Mouse (Mus musculus) liver, postnatal 0 days (tissue): ENCODE data around the gene Prkcsh. TPM values are rescaled to one million over a fixed set of nuclear protein-coding genes. Genes with fewer than 3 reads are reported as not detected.

ENCODE experiments used
- ATAC-seq: fragments of 200-750 bp; cut with Nextera tagmentation; 2 replicates; pipeline ENCODE4 v1.8.0; 2017; ENCODE audit warnings: mild to moderate bottlenecking, moderate library complexity
- DNase-seq: peaks from one replicate; pipeline ENCODE4 v3.0.0-alpha.2; 2016
- H3K27ac ChIP-seq: fragments of 300-500 bp; sonication (generic); 2 replicates; pipeline ENCODE4 v1.5.1; 2014; ENCODE audit warnings: antibody characterized with exemption, moderate library complexity, mild to moderate bottlenecking, low read depth
- H3K27me3 ChIP-seq: fragments of 300-500 bp; sonication (generic); 2 replicates; pipeline ENCODE4 v1.6.1; 2014; ENCODE audit warnings: low read length, control low read depth, mixed read lengths; ENCODE audit not compliant: insufficient read depth
- H3K36me3 ChIP-seq: fragments of 300-500 bp; sonication (generic); replicated peaks from 2 replicates; pipeline ENCODE4 v1.6.1; 2014; ENCODE audit warnings: mild to moderate bottlenecking, control low read depth, low read length, moderate library complexity, mixed read lengths; ENCODE audit not compliant: insufficient read depth
- H3K4me1 ChIP-seq: fragments of 300-500 bp; sonication (generic); 2 replicates; pipeline ENCODE4 v1.6.1; 2014; ENCODE audit warnings: antibody characterized with exemption, mild to moderate bottlenecking, control low read depth; ENCODE audit not compliant: insufficient read depth
- H3K4me2 ChIP-seq: fragments of 300-500 bp; sonication (generic); 2 replicates; pipeline ENCODE4 v1.6.1; 2014; ENCODE audit warnings: low read depth, mild to moderate bottlenecking, low read length, moderate library complexity, mixed read lengths
- H3K4me3 ChIP-seq: fragments of 300-500 bp; sonication (generic); 2 replicates; pipeline ENCODE4 v1.5.1; 2014; ENCODE audit warnings: low read depth, low read length
- H3K9ac ChIP-seq: fragments of 300-500 bp; sonication (generic); replicated peaks from 2 replicates; pipeline ENCODE4 v1.6.1; 2014; ENCODE audit warnings: mild to moderate bottlenecking, moderate library complexity
- H3K9me3 ChIP-seq: fragments of 300-500 bp; sonication (generic); 2 replicates; pipeline ENCODE4 v1.6.1; 2016; ENCODE audit warnings: mild to moderate bottlenecking, control low read depth, low read length, mixed read lengths
- CTCF ChIP-seq: sonication (generic); IDR thresholded peaks from 2 replicates; pipeline ENCODE4 v1.5.1; 2016; ENCODE audit warnings: antibody characterized with exemption, low read depth
- EP300 ChIP-seq: IDR thresholded peaks from 2 replicates; pipeline ENCODE4 v1.6.1; 2016; ENCODE audit warnings: antibody characterized with exemption, low read depth, mild to moderate bottlenecking
- WGBS: fragments of 180-500 bp; shearing (Covaris S2); extraction: QIAGEN DNeasy Blood & Tissue Kit; methylation state at CpG from one replicate; pipeline ENCODE4 v1.1.7; 2014; ENCODE audit not compliant: insufficient replicate concordance; 5-methylcytosine and 5-hydroxymethylcytosine counted together
- polyA plus RNA-seq: library from polyadenylated mRNA; unstranded; fragments of >200 nt; fragmentation: Nextera tagmentation; extraction: Ambion mirVana; gene quantifications from 2 replicates; pipeline ENCODE4 v1.2.1, GENCODE M21; 2015

The Prkcsh gene
- polyA plus RNA-seq, 1 experiment from 2014 or later, result 47.0 TPM

GRCm38 (mm10) chr9:21978398-21979128 is 24.0 kb upstream of the Prkcsh start:
- Histone ChIP-seq H3K4me3 (no peak overlapping the region), H3K4me2 (no peak overlapping the region), H3K27ac (no peak overlapping the region), H3K27me3 (0 out of 2 replicates have a peak, but pooled peaks cover 6% of the 10 kb centered on the region), H3K4me1 (no peaks in the 10 kb centered on the region), H3K36me3 (no peaks in the 10 kb centered on the region), H3K9ac (no peak overlapping the region), H3K9me3 (no peaks in the 10 kb centered on the region)
- TF ChIP-seq EP300 (no peak), CTCF (no peak)
- WGBS, result 76% methylated on average over 4 of the region's 4 CpGs
- no peak for DNase-seq
- ATAC-seq, result no peak

- Histone ChIP-seq H3K36me3 (no peaks in the 10 kb centered on the region), H3K9me3 (no peaks in the 10 kb centered on the region), H3K27me3 (peaks cover 35% of the 10 kb centered on the region), H3K27ac (no peak overlapping the region), H3K4me1 (peaks cover 12% of the 10 kb centered on the region), H3K4me3 (no peak overlapping the region), H3K4me2 (no peak overlapping the region), H3K9ac (no peak overlapping the region)
- TF ChIP-seq EP300 (no peak), CTCF (no peak)
- DNase-seq, result no peak
- 42% methylated on average over 3 of the region's 3 CpGs for WGBS
- no peak for ATAC-seq
Observed at GRCm38 (mm10) chr9:21983911-21984310, 18.7 kb upstream of the Prkcsh start.

GRCm38 (mm10) chr9:21987592-21988342 is 14.8 kb upstream of the Prkcsh start:
- Histone ChIP-seq H3K4me3 (peak overlapping the region; percentile 48; the same call in 1 of the 2 replicates), H3K4me1 (peaks cover 23% of the 10 kb centered on the region), H3K4me2 (peak overlapping the region; percentile 72; the same call in 1 of the 2 replicates), H3K27me3 (peaks cover 61% of the 10 kb centered on the region), H3K27ac (no peak overlapping the region), H3K36me3 (no peaks in the 10 kb centered on the region), H3K9ac (no peak overlapping the region), H3K9me3 (no peaks in the 10 kb centered on the region)
- no peak for TF ChIP-seq EP300
- 10% methylated on average over 36 of the region's 36 CpGs for WGBS
- no peak for DNase-seq
- no peak for ATAC-seq

- Histone ChIP-seq H3K9ac (no peak overlapping the region), H3K27ac (no peak overlapping the region), H3K4me1 (peaks cover 23% of the 10 kb centered on the region), H3K4me2 (peak overlapping the region; percentile 72), H3K9me3 (no peaks in the 10 kb centered on the region), H3K36me3 (no peaks in the 10 kb centered on the region), H3K27me3 (peaks cover 61% of the 10 kb centered on the region), H3K4me3 (peak overlapping the region; percentile 48)
- TF ChIP-seq EP300, result no peak
- TF ChIP-seq CTCF, result 0 out of 2 replicates have a peak, but pooled peaks have one; percentile 1
- no peak for DNase-seq
- 3% methylated on average over 32 of the region's 32 CpGs for WGBS
- no peak for ATAC-seq
Observed at GRCm38 (mm10) chr9:21988421-21989101, 14.0 kb upstream of the Prkcsh start.

- Histone ChIP-seq H3K4me1 (peaks cover 23% of the 10 kb centered on the region), H3K9me3 (no peaks in the 10 kb centered on the region), H3K4me2 (peak within 1 kb of the TSS; percentile 72), H3K27ac (no peak within 1 kb of the TSS), H3K9ac (no peak within 1 kb of the TSS; the same call in 1 of the 2 replicates), H3K27me3 (peaks cover 61% of the 10 kb centered on the region), H3K4me3 (peak within 1 kb of the TSS; percentile 48), H3K36me3 (no peaks in the 10 kb centered on the region)
- WGBS, result 3% methylated on average over 40 of the region's 42 CpGs
- ATAC-seq (peak; percentile 38; the same call in 1 of the 2 replicates), DNase-seq (peak; percentile 45)
- TF ChIP-seq CTCF (peak; percentile 22), EP300 (no peak)
Observed at GRCm38 (mm10) chr9:21989230-21990110, 13.1 kb upstream of the Prkcsh start, which contains the start of gene Rgl3. Rgl3 (minus strand) TSS chr9:21989446.
